Mouse (Mus musculus): Measurements from ENCODE around the gene Topbp1. TPM values are rescaled to one million over a fixed set of nuclear protein-coding genes. Genes with fewer than 3 reads are reported as not detected.

Topbp1 gene
- total RNA-seq (2021), result 10 to 100 TPM; 12.8 to 17.6 TPM
- long read RNA-seq, experiment 1, full-length matches to known transcripts, result 12 of 14 reads
- long read RNA-seq, experiment 1, partial matches to known transcripts, result 0 of 14 reads
- long read RNA-seq, experiment 1, other reads (novel, unspliced or antisense), result 2 of 14 reads
- long read RNA-seq, experiment 2, full-length matches to known transcripts, result 11 of 14 reads
- long read RNA-seq, experiment 2, partial matches to known transcripts, result 2 of 14 reads
- long read RNA-seq, experiment 2, other reads (novel, unspliced or antisense), result 1 of 14 reads

DNA sequence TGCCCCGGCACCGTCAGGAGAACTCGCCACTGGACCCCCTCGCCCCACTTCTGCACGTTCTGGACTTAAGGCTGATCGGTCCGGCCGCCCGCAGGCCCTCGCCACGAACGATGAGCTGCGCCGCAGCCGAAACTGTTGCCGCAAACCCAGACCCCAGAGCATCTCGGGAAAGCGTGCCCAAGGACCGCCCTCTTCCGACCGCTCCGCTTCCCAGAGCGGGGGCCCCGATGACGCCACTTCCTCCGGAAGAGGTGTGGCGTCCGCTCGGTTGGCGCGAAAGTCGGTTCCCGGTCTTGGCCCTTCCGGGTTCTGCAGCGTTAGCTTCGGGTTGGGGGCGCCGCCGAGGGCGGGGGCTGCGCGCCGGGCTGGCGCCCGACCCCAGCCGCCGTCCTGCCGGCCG lies at the start of gene Topbp1, which contains the start of gene 1300017J02Rik:
Topbp1 (plus strand) TSS at position 289 of the 400 bp plus-strand sequence.
1300017J02Rik (minus strand) TSS at position 156 of the 400 bp plus-strand sequence.
- peak; percentile 94 to 97 for DNase-seq
- intact Hi-C loops (cut with DNase I), result loop anchor here (5.0 to 10.0 kb wide), 4 partner anchors 78 to 680 kb away; partner anchors contain the start of genes Anapc13 and Cep63

DNA sequence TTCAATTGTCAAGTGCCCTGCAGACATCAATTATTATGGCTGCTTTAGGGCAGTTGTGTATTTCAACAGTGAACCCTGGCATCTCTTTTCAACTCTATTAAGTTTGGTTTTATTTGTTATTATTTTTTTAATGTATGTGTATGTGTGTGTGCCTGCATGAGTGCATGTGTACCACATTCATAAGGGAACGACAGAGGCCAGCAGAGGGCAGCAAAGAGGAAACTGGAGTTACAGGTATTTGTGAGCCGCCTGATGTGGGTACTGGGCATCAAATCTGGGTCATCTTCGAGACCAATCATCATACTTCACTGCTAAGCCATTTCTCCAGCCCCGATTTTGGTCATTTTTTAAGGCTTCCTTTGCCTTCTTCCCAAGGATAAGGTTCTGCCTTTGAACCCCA lies 39.2 kb upstream of the Topbp1 start:
- intact Hi-C loops (cut with DNase I), result no loop called here
- DNase-seq, result no peak

DNA sequence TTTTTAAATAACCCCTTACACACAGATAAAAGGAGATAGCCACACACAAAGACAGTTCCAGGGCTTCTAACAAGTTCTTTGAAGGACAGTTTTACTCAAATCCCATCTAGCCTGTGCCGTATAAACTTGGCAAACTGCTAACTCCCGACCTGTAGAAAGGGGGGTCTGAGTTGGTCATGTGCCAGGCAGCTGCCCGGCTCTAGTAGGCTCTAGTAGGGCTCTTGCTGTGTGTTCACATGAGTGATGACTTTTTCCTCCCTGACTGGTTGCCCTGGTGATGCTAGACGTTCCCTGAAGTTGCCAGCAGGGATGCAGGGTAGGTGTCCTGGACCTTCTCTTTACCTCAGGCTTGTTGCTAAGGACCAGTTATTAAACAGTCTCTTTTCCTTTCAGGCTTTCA lies 33.9 kb upstream of the Topbp1 start:
- intact Hi-C loops (cut with DNase I), result no loop called here
- DNase-seq, result no peak

DNA sequence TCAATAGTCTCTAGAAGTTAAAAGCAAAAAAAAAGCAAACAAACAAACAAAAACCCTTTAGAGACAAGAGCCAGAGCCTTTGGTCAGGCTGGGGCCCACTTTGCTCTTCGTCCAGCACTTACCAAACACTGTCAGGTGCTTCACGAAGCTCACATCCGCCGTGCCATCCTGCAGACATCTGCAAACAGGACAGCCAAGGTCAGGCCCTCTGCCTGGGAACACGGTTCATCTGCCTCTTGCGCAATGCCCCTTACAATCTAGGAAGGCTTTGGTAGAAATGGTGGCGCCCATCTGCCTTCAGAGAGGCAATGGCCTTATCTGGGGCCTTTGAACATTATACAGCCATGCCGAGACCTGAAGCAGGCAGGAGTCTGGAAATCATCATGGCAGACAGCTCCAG lies 30.2 kb upstream of the Topbp1 start:
- intact Hi-C loops (cut with DNase I), result no loop called here

DNA sequence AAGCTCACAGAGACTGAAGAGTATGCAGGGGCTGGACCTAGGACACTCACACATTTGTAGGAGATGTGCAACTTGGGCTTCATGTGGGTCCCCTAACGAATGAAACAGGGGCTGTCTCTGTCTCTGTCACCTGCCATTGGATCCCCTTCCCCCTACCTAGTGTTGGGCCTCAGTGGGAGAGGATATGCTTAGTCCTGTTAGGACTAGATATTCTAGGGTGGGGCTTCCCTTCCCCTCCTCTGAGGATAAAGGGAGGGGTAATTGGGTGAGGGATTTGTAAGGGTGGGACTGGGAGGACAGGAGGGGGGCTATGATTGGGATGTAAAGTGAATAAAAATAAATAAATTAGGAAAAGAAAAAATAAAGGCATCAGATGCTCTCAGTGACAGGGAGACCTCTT lies 29.3 kb upstream of the Topbp1 start:
- no peak for DNase-seq
- intact Hi-C loops (cut with DNase I), result no loop called here

More for the DNA sequence above, 30.2 kb upstream of the Topbp1 start:
- DNase-seq, result no peak

DNA sequence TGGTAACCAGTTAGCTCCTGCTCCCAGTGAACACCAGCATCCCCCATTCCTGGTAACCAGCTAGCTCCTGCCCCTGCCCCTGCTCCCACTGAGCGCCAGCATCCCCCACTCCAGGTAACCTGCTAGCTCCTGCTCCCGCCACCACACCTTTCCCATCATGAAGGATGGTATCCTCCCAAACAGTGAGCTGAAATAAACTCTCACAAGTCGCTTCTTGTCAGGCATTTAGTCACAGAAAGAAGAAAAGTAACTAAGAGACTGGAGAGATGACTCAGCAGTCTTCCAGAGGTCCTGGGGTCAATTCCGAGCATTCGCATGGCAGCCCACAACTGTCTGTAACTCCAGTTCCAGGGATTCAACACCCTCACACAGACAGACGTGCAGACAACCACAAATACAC lies 28.1 kb upstream of the Topbp1 start:
- intact Hi-C loops (cut with DNase I), result no loop called here
- no peak for DNase-seq

DNA sequence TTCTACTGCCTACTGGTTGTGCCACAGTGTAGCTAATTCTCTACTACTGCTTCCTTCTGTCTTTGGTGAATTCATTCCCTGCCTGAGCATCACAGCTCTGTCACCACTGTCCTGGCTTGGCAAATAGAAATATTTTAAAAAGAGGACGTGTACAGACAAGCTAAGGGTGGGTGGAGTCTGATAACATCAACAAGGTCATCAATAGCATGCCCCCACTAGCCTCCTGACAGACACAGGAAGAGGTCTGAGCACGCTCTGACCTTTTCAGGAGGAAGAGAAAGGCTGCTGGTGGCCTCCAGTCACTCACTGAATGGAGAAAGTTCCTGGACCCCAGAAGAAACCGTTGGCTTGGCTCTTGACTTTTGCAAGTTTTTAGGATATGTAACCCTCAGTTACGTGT lies 18.6 kb upstream of the Topbp1 start:
- intact Hi-C loops (cut with DNase I), result no loop called here
- no peak for DNase-seq

DNA sequence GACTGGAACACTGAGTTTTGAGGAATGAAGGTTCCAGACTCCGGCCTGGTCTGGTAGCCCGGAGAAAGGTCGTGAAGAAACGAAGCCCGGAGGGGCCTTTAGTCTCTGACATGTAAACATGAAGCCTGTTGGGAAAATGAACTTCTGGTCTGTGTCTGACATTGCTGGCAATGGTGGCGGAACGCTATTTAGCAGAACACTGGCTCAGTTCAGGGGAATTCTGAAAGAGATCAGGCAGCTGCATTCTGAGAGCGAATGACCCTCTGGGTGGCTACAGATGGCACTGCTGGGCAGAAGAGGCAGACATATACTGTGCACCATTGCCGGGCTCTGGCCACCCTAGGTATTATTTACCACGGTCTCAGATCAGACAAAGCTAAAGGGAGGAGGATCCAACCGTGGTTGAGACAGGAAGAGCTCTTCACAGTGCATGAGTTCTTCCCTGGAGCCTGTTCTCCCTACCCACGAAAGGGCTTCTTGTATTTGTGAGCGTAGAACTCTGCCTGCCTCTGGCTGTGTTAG lies 18.1 kb upstream of the Topbp1 start:
- no peak for DNase-seq
- intact Hi-C loops (cut with DNase I), result no loop called here

DNA sequence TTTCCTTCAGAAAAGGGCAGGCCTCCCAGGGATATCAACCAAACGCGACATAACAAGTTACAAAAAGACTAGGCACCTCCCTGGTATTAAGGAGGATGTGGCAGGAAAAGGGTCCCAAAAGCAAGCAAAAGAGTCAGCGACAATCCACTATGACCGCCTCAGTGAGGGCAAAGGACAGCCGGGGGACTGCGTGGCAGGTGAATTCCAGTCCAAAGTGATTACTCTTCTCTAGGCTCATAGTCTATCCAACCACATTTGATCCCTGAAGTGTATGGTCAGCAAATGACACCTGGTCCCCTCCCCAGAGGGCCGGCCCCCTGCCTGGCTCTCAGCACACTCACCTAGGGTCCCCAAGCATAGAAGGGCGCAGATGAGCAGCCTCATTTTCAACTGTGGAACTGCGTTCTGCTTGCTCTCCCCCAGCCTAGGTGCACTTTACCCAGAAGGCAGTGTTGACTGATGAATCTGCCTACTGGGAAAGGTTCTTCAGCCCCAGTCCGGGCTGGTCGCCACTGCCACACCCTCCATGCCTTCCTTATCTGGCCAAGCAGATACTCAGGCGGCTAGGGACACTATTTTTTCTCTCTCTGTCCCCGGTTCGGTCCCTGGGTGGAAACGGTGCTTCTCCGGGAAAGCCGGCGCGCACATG lies 17.1 kb upstream of the Topbp1 start:
- DNase-seq, result no peak
- intact Hi-C loops (cut with DNase I), result no loop called here

DNA sequence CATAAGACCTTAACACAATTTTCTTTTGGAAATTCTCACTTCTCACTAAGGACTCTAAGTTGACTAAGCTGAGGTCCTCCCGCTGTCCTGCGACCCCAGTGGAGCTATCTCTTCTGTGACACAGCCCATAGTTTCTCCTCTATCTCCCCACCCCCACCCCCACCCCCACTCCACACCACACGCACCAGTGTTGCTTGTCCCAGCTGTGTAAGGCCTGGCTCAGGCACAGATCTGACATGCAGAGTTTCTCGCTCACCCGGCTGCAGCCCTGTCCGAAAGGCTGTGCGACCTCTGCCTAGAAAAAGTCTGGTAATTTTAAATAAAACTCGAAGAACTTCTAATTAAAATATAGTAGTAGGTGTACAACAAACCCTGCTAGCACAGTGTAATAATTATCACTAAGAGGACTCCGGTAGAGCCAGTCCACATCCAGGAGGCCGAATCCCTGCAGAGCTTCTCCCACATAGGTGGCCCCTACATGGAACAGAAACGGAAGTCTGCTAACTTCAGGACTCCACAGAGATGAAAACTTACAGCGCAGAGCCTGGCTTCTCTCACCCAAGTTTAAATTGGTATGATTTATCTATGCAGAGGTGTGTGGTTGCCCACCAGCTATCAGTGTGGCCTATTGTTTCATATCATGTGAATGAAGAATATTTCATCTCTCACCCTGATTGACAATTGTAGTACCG lies 16.4 kb upstream of the Topbp1 start:
- intact Hi-C loops (cut with DNase I), result no loop called here
- no peak for DNase-seq

DNA sequence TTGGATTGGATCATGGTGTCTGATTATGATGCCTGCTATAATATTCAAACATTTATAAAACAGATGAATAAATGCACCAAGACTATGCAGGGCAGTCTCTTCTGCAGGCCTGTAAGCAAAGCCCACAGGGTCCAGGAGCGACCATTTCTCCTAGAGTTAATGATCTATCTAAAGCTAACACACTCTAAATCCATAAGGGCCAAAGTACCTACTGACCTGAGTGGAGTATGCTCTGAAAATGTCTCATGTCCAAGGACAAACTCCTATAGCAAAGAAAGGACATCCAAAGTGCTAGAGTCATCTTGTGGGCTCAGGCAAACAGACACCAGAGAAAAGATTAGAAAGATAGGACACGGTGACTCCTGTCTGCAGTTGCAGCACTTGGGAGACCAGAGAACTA lies 10.5 kb upstream of the Topbp1 start:
- DNase-seq, result no peak
- intact Hi-C loops (cut with DNase I), result no loop called here

DNA sequence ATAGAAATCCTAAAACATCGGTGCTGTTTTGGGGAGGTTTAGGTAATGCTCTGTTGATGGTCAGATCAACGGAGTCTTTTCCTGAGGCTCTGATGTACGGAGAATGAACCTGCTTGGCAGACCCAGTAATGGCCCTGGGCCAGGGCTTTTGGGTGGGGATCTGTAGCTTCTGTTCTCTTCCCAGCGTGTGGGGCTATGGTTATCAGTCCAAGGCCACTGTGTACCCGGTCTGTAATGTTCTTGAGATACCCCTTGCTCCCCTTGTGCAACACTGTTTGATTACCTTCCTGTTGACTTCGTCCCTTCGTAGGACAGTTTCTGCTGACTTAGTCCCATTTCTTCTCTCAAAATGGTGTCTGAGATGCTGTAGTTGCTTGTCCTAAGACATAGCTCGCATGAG lies 3.9 kb upstream of the Topbp1 start:
- DNase-seq, result no peak
- intact Hi-C loops (cut with DNase I), result loop anchor here (5.0 to 10.0 kb wide), 4 partner anchors 74 to 676 kb away; partner anchors contain the start of genes Anapc13 and Cep63

DNA sequence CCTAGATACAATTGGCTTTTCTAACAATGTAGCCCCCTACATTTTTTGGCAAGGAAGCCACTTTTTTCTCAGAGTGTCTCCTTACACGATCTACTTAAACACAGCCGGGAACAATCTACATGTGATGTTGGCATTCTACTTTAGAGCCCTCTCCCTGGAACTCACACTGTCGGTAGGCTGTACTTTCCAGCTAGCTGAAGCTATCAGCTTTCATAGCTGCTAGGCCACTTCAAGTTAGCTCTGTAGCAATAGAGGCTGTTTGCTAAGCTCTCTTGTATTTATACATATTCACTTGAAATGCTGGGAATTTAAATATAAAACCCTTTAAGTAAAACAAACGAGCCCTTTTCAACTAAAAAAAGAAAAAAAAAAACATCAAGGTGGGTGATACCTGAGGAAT lies 2.8 kb upstream of the Topbp1 start:
- intact Hi-C loops (cut with DNase I), result loop anchor here (1.0 to 10.0 kb wide), 5 partner anchors 75 to 677 kb away; partner anchors contain the start of genes Anapc13 and Cep63
- DNase-seq, result no peak

DNA sequence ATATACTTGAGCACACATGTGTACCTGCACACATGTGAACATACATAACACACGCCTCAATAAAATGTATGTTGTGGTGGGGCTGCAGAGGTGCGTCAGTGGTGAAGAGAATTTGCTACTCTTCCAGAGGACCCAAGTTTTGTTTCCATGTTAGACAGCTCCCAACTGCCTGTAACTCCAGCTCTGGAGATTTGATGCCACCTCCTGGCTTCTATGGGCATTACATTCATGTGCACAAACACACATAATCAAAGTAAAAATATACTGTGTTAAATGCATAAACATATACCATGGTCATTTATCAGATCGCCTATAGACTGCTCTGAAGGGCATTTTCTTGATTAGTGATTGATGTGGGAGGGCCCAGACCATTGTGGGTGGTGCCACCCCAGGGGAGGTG lies 2.3 kb upstream of the Topbp1 start:
- intact Hi-C loops (cut with DNase I), result loop anchor here (1.0 to 10.0 kb wide), 5 partner anchors 75 to 678 kb away; partner anchors contain the start of genes Anapc13 and Cep63
- peak; percentile 60 to 76 for DNase-seq

DNA sequence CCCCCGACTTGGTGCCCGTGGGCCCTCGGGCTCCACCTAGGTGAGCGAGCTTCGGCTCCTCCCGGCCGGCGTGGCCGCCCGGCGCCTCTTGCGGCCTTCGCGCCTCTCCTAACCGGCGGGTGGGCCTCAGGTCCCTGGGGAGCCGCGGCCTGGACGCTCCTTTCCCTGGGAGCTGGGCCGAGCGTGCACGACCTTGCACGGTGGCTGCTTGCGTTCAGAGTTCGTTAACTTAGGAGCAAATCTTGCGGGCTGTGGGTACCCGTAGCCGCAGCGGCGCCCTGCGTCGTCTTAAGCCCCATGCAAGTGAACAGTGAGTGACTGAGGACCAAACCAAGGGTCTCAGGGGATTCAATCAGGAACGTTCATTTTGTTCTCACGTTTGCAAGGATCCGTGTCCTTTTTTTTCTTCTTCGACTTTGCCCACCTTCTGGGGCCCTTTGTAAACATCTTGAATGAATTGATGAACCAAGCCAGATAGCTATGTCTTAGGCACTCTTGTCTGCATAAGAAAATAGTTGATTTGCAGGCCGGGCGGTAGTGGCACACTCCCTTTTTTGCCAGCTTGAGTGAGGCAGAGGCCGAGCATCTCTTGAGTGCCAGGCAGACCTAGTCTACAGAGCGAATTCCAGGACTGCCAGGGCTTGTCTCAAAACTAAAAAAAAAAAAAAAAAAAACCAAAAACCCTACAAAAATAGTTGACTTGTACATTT lies 472 bp downstream of the Topbp1 start:
- DNase-seq, result no peak
- intact Hi-C loops (cut with DNase I), result loop anchor here (10.0 kb wide), 2 partner anchors 391 to 681 kb away; partner anchors contain the start of genes Anapc13 and Cep63

DNA sequence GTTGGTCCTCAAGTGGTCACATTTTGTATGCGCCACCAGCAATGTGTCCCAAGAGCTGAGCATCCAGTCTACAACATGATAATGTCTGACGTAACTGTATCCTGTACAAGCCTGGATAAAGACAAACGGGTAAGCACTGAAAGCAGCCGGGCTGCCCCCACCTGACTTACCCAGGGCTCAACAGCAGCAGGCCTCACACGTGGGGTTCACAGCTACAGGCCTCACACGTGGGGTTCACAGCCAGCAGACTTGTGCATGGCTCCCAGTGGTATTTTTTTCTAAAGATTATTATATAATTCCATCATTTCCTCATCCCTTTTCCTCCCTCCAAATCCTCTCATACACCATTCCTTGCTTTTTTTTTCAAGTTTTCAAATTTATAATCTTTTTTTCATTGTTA lies 4.8 kb downstream of the Topbp1 start:
- intact Hi-C loops (cut with DNase I), result loop anchor here (5.0 to 10.0 kb wide), 3 partner anchors 52 to 685 kb away; partner anchors contain the start of genes Anapc13 and Cep63
- DNase-seq, result no peak

DNA sequence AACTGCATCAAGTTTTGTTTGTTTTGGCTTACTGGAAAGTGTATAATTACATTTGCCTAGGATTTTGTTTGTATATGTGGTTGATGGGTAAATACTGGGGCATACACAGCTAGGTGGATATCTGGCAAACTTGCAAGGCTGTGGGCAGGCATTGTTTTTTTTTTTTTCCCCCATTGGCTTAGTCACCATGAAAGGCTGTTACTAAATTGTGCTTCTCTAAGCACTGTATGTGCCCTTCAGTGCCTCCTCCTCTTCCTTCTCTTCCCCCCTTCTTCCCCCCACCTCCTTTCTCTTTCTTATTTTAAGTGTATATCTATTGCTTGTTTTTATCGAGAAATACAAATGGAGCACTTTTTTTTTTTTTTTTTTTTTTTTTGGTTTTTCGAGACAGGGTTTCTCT lies 19.7 kb downstream of the Topbp1 start:
- intact Hi-C loops (cut with DNase I), result no loop called here
- DNase-seq, result no peak

DNA sequence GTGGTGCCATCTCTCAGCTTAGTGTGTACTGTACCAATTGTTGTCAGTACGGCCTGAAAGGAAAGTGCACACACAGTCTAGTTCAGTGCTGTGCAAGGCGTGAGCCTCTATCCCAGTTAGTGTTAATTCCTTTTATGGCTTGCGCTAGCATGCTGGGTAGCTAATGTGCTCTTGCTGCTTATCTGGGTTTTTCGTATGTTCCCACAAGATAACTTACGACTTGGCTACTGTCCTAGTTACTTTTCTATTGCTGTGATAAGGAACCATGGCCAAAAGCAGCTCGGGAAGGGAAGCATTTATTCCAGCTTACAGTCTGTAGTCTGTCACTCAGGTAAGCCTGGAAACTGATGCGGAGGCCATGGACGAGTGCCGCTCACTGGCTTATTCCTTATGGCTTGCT lies 21.4 kb downstream of the Topbp1 start:
- DNase-seq, result no peak
- intact Hi-C loops (cut with DNase I), result no loop called here

DNA sequence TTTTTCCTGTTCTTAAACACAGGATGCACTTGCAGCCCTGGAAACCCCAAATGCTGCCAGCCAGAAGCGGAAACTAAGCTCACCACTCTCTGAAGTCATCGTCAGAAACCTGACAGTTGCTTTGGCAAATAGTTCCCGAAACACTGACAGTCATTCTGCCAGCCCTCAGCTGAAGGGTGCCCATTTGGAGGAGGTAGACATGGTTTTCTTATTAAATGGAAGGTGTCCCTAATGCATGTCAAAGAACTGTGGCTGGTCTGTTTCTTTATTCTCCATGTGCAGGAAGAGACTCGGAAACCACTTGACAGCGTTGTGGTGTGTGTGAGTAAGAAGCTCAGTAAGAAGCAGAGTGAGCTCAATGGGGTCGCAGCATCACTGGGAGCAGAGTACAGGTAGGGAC lies 27.6 kb downstream of the Topbp1 start:
- no peak for DNase-seq
- intact Hi-C loops (cut with DNase I), result no loop called here

DNA sequence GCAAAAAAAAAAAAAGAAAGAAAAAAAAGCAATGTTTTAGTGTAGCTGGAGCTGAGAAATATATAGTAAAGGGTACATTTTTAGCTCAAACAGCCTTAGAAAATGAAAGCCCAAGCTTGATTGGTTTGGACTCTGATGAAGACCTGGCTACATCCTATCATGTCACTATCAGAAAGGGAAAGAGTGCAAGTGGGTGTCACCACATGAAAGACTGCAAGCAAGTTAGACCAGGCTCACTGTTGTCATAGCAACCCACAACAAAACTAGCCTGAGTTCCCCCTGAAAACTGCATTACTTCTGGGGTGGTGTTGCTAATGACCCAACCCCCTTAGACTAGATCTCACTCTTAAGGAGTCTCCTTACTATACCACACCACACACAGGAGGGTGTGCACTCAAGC lies 31.9 kb downstream of the Topbp1 start:
- intact Hi-C loops (cut with DNase I), result no loop called here

More for the DNA sequence above, 31.9 kb downstream of the Topbp1 start:
- DNase-seq, result no peak

All from heart, postnatal 14 days (tissue).